Mouse (Mus musculus) heart, adult 2 months (tissue): ENCODE results near the gene Cdk5rap1. TPM values are rescaled to one million over a fixed set of nuclear protein-coding genes. Genes with fewer than 3 reads are reported as not detected.

Source experiments
- DNase-seq, 2 experiments: peaks; one replicate each; pipeline ENCODE4 v3.0.0; 2021
- H3K27ac ChIP-seq: fragments of 200-600 bp; 2 replicates; pipeline ENCODE4 v1.8.1; 2022
- H3K27me3 ChIP-seq: fragments of 200-500 bp; 2 replicates; pipeline ENCODE4 v1.6.1; 2012; ENCODE audit warnings: mild to moderate bottlenecking, low read length, inconsistent platforms, mixed read lengths; ENCODE audit not compliant: control insufficient read depth, insufficient read depth
- H3K36me3 ChIP-seq: fragments of 200-500 bp; 2 replicates; pipeline ENCODE4 v1.6.1; 2012; ENCODE audit warnings: low read length, inconsistent platforms; ENCODE audit not compliant: control insufficient read depth, insufficient read depth
- H3K4me1 ChIP-seq: fragments of 200-500 bp; 2 replicates; pipeline ENCODE4 v1.6.1; 2011; ENCODE audit warnings: low read length; ENCODE audit not compliant: control insufficient read depth, insufficient read depth
- H3K4me3 ChIP-seq: fragments of 200-600 bp; 2 replicates; pipeline ENCODE4 v1.8.1; 2022
- H3K79me2 ChIP-seq: fragments of 200-500 bp; replicated peaks from 2 replicates; pipeline ENCODE4 v1.6.1; 2012; ENCODE audit warnings: mild to moderate bottlenecking, inconsistent platforms, low read length, moderate library complexity, mixed read lengths; ENCODE audit not compliant: control insufficient read depth, insufficient read depth
- H3K9ac ChIP-seq: fragments of 200-500 bp; 2 replicates; pipeline ENCODE4 v1.6.1; 2012; ENCODE audit warnings: low read depth, mild to moderate bottlenecking, control low read depth, inconsistent platforms, low read length, mixed read lengths
- CTCF ChIP-seq: fragments of 200-600 bp; IDR thresholded peaks from 2 replicates; pipeline ENCODE4 v1.8.1; 2022; ENCODE audit warnings: antibody characterized with exemption, mild to moderate bottlenecking, moderate library complexity
- EP300 ChIP-seq: fragments of 200-500 bp; IDR thresholded peaks from 2 replicates; pipeline ENCODE4 v1.6.1; 2011; ENCODE audit warnings: low read depth, low read length, control low read depth; ENCODE audit not compliant: insufficient read depth
- POLR2A ChIP-seq: fragments of 200-500 bp; IDR thresholded peaks from 2 replicates; pipeline ENCODE4 v1.6.1; 2011; ENCODE audit warnings: mild to moderate bottlenecking, low read depth, low read length, control low read depth; ENCODE audit not compliant: insufficient read depth
- WGBS: fragments of 180-500 bp; shearing (Covaris S2); methylation state at CpG from one replicate; pipeline ENCODE4 v1.1.7; 2018; 5-methylcytosine and 5-hydroxymethylcytosine counted together
- intact Hi-C: fragments of 180-260 bp; cut with DNase I; formaldehyde crosslinking; loops from one replicate; pipeline ENCODE4 v1.15.1; 2025
- polyA plus RNA-seq: library from polyadenylated mRNA; depleted of rRNA; stranded (reverse); fragments of >200 nt; gene quantifications from 2 replicates; pipeline ENCODE4 v1.2.3, GENCODE M21; 2012
- total RNA-seq, 2 experiments: library from RNA; stranded (reverse); gene quantifications; 2 replicates each; pipeline ENCODE4 v1.2.3; 2021

Cdk5rap1 gene
- total and polyA plus RNA-seq, 3 experiments = 10.5 to 20.2 (median 20.1) TPM

DNA sequence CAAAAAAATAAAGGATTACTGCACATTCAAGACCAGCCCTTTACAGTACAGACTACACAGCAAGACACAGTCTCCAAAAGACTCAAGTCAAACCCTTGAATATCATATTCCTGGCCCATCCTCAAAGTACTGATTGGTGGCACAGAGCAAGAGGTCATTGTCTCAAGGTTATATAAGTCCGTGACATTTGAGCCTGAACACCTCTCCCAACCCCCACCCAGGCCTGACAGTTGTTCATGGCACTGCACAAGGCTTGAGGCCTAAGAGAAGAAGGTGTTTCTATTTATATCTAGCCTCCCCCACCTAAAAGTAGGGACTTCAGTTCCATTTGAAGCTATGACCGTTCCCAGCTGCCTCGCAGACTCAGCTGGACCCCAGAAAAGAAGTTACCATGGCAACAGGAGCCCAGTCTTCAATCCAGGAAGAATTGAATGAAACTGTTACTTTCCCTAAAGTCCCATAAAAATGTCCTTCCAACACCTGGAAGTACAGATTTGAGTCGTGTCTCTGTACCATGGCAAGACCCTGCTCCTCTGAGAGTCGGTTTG is 32.7 kb upstream of the Cdk5rap1 start:
- intact Hi-C loops = no loop called here
- Histone ChIP-seq H3K4me3 (no peak overlapping the region), H3K9ac (no peak overlapping the region), H3K36me3 (peaks cover 12% of the 10 kb centered on the region), H3K27ac (peak overlapping the region; percentile 43), H3K27me3 (no peaks in the 10 kb centered on the region), H3K79me2 (no peaks in the 10 kb centered on the region), H3K4me1 (peaks cover 10% of the 10 kb centered on the region)
- TF ChIP-seq POLR2A (no peak), CTCF (no peak), EP300 (no peak)
- 44% methylated on average over 5 of the region's 5 CpGs for WGBS
- no peak for DNase-seq

DNA sequence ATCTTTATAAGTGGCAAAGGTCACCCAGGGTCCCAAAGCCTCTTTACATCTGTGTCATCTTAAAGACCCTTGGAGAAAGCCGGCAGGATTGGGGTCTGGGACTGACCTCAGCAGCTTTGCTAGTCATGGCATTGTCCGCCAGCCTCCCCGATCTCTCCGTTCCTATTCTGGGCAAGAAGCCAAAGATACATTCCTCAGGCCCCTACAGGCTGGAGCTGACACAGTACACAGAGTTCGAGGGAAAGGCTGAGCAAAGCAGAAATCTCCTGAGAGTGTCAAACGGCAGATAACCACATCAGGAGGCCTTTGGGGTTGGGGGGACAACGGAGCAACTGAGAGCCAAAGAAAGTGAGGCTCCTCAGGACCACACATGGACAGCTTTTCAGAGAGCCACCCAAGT is 30.0 kb upstream of the Cdk5rap1 start:
- H3K4me1 ChIP-seq = peaks cover 9% of the 10 kb centered on the region
- peaks cover 18% of the 10 kb centered on the region for H3K36me3 ChIP-seq
- TF ChIP-seq CTCF = peak; percentile 43
- TF ChIP-seq EP300 = no peak
- no peak for TF ChIP-seq POLR2A
- H3K79me2 ChIP-seq = no peaks in the 10 kb centered on the region
- no peak overlapping the region for H3K9ac ChIP-seq
- intact Hi-C loops = no loop called here
- H3K27ac ChIP-seq = peak overlapping the region; percentile 45
- no peaks in the 10 kb centered on the region for H3K27me3 ChIP-seq
- DNase-seq = peak; percentile 45 to 64
- H3K4me3 ChIP-seq = no peak overlapping the region
- WGBS = 0% methylated on average over 7 of the region's 7 CpGs

DNA sequence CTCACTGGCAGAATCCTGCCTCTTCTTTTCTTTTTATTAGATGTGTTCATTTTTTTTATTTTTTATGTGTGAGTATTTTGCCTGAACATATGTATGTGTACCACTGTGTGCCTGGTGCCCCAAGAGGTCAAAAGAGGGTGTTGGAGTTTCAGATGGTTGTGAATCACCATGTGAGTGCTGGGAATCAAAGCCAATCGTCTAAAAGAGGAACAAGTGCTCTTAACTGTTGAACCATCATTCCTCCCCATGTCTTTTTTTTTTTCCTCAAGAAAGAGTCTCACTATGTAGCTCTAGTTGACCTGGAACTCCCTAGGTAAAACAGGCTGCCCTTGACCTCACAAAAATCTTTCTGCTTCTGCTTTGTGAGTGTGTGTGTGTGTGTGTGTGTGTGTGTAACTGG is 29.2 kb upstream of the Cdk5rap1 start:
- Histone ChIP-seq H3K4me3 (no peak overlapping the region), H3K79me2 (no peaks in the 10 kb centered on the region), H3K4me1 (peaks cover 7% of the 10 kb centered on the region), H3K27me3 (no peaks in the 10 kb centered on the region), H3K36me3 (peaks cover 18% of the 10 kb centered on the region), H3K9ac (no peak overlapping the region), H3K27ac (no peak overlapping the region)
- intact Hi-C loops = no loop called here
- no peak for DNase-seq
- no peak for TF ChIP-seq EP300
- no peak for TF ChIP-seq CTCF
- TF ChIP-seq POLR2A = no peak
- WGBS = 18% methylated on average over 1 of the region's 1 CpGs

DNA sequence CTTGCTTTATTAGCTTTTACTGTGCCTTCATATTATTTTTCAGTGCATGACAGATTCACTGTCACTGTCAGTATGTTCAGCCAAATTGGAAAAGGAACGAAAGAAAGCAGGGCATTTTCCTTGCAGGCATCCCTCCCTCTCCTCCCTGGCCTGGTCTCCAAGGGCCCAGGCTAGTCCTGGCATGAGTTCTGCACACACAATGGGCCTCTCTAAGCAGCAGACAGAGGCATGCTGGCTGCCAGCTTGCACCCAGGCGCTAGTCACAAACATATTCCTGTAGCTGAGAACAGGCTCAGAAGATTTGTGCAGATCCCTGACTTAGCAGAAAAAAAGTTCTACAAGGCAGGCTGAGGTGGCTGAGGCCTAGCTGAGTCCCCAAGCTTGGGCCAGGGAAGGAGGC is 26.5 kb upstream of the Cdk5rap1 start:
- 50% methylated on average over 2 of the region's 2 CpGs for WGBS
- intact Hi-C loops = no loop called here
- H3K79me2 ChIP-seq = no peaks in the 10 kb centered on the region
- DNase-seq = no peak
- H3K27me3 ChIP-seq = no peaks in the 10 kb centered on the region
- H3K4me3 ChIP-seq = no peak overlapping the region
- H3K4me1 ChIP-seq = peaks cover 10% of the 10 kb centered on the region
- H3K36me3 ChIP-seq = peaks cover 18% of the 10 kb centered on the region
- TF ChIP-seq EP300 (no peak), POLR2A (no peak), CTCF (no peak)
- peak overlapping the region; percentile 20 for H3K27ac ChIP-seq
- no peak overlapping the region for H3K9ac ChIP-seq

DNA sequence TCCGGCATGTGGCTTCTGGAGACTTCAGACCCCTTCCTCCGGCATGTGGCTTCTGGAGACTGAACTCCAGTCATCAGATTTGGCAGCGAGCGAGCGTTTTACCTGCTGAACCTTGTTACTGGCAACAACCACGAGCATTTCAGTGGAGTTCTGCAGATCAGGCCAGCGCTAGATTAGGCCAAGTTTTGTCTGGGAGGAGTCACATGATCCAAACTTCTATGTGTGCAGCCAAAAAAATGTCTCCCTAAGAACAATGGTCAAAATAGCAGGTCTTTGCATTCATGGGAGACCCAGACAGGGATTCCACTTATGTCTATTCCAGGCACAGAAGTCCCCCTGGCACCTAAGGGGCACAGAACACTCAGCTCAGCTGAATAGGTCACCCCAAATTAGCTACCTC is 25.5 kb upstream of the Cdk5rap1 start:
- Histone ChIP-seq H3K9ac (no peak overlapping the region), H3K4me3 (no peak overlapping the region), H3K27me3 (no peaks in the 10 kb centered on the region), H3K36me3 (peaks cover 14% of the 10 kb centered on the region), H3K27ac (peak overlapping the region; percentile 48), H3K79me2 (no peaks in the 10 kb centered on the region), H3K4me1 (peaks cover 7% of the 10 kb centered on the region)
- intact Hi-C loops = no loop called here
- no peak for TF ChIP-seq EP300
- TF ChIP-seq CTCF = no peak
- TF ChIP-seq POLR2A = no peak
- peak in 1 of 2 experiments; percentile 40 for DNase-seq
- WGBS = 58% methylated on average over 7 of the region's 7 CpGs

DNA sequence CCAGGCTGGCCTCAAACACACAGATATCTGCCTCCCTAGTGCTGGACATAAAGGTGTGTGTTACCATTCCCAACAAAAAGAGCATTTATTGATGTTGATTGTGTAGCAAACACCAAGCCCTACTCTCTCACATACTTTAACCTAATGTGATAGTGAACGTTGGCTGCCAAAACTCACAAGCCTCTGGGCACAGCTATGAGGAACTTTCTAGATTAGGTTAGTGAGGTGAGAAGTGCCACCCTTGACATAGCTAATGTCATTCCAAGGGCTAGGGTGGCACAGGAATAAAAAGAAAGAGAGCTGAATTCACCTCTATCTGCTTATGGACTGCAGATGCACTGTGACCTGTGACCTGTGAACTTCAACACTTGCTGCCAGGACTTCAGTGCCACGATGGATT is 23.7 kb upstream of the Cdk5rap1 start:
- no peak overlapping the region for H3K9ac ChIP-seq
- H3K79me2 ChIP-seq = no peaks in the 10 kb centered on the region
- intact Hi-C loops = no loop called here
- no peak overlapping the region for H3K4me3 ChIP-seq
- TF ChIP-seq EP300 = no peak
- TF ChIP-seq POLR2A = no peak
- TF ChIP-seq CTCF = no peak
- peak overlapping the region; percentile 65 for H3K27ac ChIP-seq
- 34% methylated on average over 2 of the region's 2 CpGs for WGBS
- DNase-seq = no peak
- no peaks in the 10 kb centered on the region for H3K27me3 ChIP-seq
- H3K4me1 ChIP-seq = peaks cover 6% of the 10 kb centered on the region
- peaks cover 12% of the 10 kb centered on the region for H3K36me3 ChIP-seq
